Mouse (Mus musculus) midbrain, embryonic 14.5 days (tissue): ENCODE data around the gene Zbtb45. TPM values are rescaled to one million over a fixed set of nuclear protein-coding genes. Genes with fewer than 3 reads are reported as not detected.

Experiments used
- ATAC-seq: fragments of 200-750 bp; cut with Nextera tagmentation; 2 replicates; pipeline ENCODE4 v1.8.0; 2017; ENCODE audit warnings: moderate number of reproducible peaks, moderate library complexity; ENCODE audit not compliant: low FRiP score, low TSS enrichment
- DNase-seq: peaks from one replicate; pipeline ENCODE4 v3.0.0-alpha.2; 2015
- H3K27ac ChIP-seq: fragments of 300-500 bp; sonication (generic); replicated peaks from 2 replicates; pipeline ENCODE4 v1.5.1; 2014; ENCODE audit warnings: mild to moderate bottlenecking, low read depth, low read length, moderate library complexity
- H3K27me3 ChIP-seq: fragments of 300-500 bp; sonication (generic); 2 replicates; pipeline ENCODE4 v1.6.1; 2014; ENCODE audit warnings: low read length, control low read depth, mixed read lengths; ENCODE audit not compliant: control insufficient read depth, insufficient read depth
- H3K36me3 ChIP-seq: fragments of 300-500 bp; sonication (generic); 2 replicates; pipeline ENCODE4 v1.6.1; 2014; ENCODE audit warnings: low read length, control low read depth; ENCODE audit not compliant: control insufficient read depth, insufficient read depth
- H3K4me1 ChIP-seq: fragments of 300-500 bp; sonication (generic); 2 replicates; pipeline ENCODE4 v1.6.1; 2014; ENCODE audit warnings: mild to moderate bottlenecking, antibody characterized with exemption, low read length, control low read depth; ENCODE audit not compliant: control insufficient read depth, insufficient read depth
- H3K4me2 ChIP-seq: fragments of 300-500 bp; sonication (generic); 2 replicates; pipeline ENCODE4 v1.6.1; 2014; ENCODE audit warnings: mild to moderate bottlenecking, low read length, moderate library complexity
- H3K4me3 ChIP-seq: fragments of 300-500 bp; sonication (generic); replicated peaks from 2 replicates; pipeline ENCODE4 v1.5.1; 2014; ENCODE audit warnings: low read depth, low read length
- H3K9ac ChIP-seq: fragments of 300-500 bp; sonication (generic); replicated peaks from 2 replicates; pipeline ENCODE4 v1.6.1; 2014; ENCODE audit warnings: mild to moderate bottlenecking, low read length, moderate library complexity
- H3K9me3 ChIP-seq: fragments of 300-500 bp; sonication (generic); 2 replicates; pipeline ENCODE4 v1.6.1; 2016; ENCODE audit warnings: low read length, control low read depth, mixed read lengths; ENCODE audit not compliant: control insufficient read depth
- WGBS: fragments of 180-500 bp; shearing (Covaris S2); extraction: QIAGEN DNeasy Blood & Tissue Kit; methylation state at CpG from one replicate; pipeline ENCODE4 v1.1.7; 2014; 5-methylcytosine and 5-hydroxymethylcytosine counted together
- polyA plus RNA-seq: library from polyadenylated mRNA; unstranded; fragments of >200 nt; fragmentation: Nextera tagmentation; extraction: Ambion mirVana; gene quantifications from 2 replicates; pipeline ENCODE4 v1.2.1, GENCODE M21; 2014

Gene Zbtb45
- polyA plus RNA-seq, 1 experiment from 2014 or later = 42.5 TPM

- Histone ChIP-seq H3K27me3 (no peaks in the 10 kb centered on the region), H3K4me1 (0 out of 2 replicates have a peak, but pooled peaks cover 3% of the 10 kb centered on the region), H3K9ac (no peak overlapping the region), H3K36me3 (no peaks in the 10 kb centered on the region), H3K9me3 (no peaks in the 10 kb centered on the region), H3K4me2 (no peak overlapping the region), H3K4me3 (no peak overlapping the region), H3K27ac (no peak overlapping the region)
- DNase-seq (no peak), ATAC-seq (no peak)
- WGBS = 74% methylated on average over 5 of the region's 5 CpGs
These were observed 52.3 kb downstream of the Zbtb45 start for GRCm38 (mm10) chr7:12957511-12957910.

GRCm38 (mm10) chr7:12954896-12955295, 54.9 kb downstream of the Zbtb45 start:
- Histone ChIP-seq H3K27ac (no peak overlapping the region), H3K36me3 (no peaks in the 10 kb centered on the region), H3K9ac (no peak overlapping the region), H3K4me2 (no peak overlapping the region), H3K9me3 (no peaks in the 10 kb centered on the region), H3K27me3 (no peaks in the 10 kb centered on the region), H3K4me1 (peaks cover 5% of the 10 kb centered on the region), H3K4me3 (no peak overlapping the region)
- ATAC-seq (no peak), DNase-seq (no peak)
- 61% methylated on average over 3 of the region's 3 CpGs for WGBS

Other genes starting within 250 kb of the Zbtb45 start
- 25.5 and 26.3 TPM in 2 replicates for gene Zscan18, start 206.4 kb downstream of the Zbtb45 start, polyA plus RNA-seq
- gene Zfp329, start 191.2 kb downstream of the Zbtb45 start, polyA plus RNA-seq = 35.5 and 37.9 TPM in 2 replicates
- 22.9 and 28.0 TPM in 2 replicates for gene Zfp110, start 175.3 kb downstream of the Zbtb45 start, polyA plus RNA-seq
- gene Zfp128, start 128.9 kb downstream of the Zbtb45 start, polyA plus RNA-seq = 8.6 and 9.0 TPM in 2 replicates
- gene Zscan22, start 112.2 kb downstream of the Zbtb45 start, polyA plus RNA-seq = 9.9 and 13.0 TPM in 2 replicates
- gene Rps5, start 87.7 kb downstream of the Zbtb45 start, polyA plus RNA-seq = 749 and 858 TPM in 2 replicates
- 0.64 and 0.66 TPM in 2 replicates for gene Rnf225, start 82.6 kb downstream of the Zbtb45 start, polyA plus RNA-seq
- 12.0 and 14.4 TPM in 2 replicates for gene Zfp324, start 44.2 kb downstream of the Zbtb45 start, polyA plus RNA-seq
- 8.7 and 8.9 TPM in 2 replicates for gene Zfp446, start 32.2 kb downstream of the Zbtb45 start, polyA plus RNA-seq
- gene Slc27a5, start 11.8 kb downstream of the Zbtb45 start, polyA plus RNA-seq = 0.24 and 0.31 TPM in 2 replicates
- gene Trim28, start 10.9 kb downstream of the Zbtb45 start, polyA plus RNA-seq = 293 and 309 TPM in 2 replicates
- gene Chmp2a, start 24.8 kb upstream of the Zbtb45 start, polyA plus RNA-seq = 188 and 205 TPM in 2 replicates
- gene Ube2m, start 28.2 kb upstream of the Zbtb45 start, polyA plus RNA-seq = 149 and 181 TPM in 2 replicates
- gene Mzf1, start 44.7 kb upstream of the Zbtb45 start, polyA plus RNA-seq = 6.1 and 7.6 TPM in 2 replicates
- 0.09 TPM in 1 of 2 replicates, not detected in the other for gene Vmn1r85, start 85.1 kb upstream of the Zbtb45 start, polyA plus RNA-seq
- not detected in 2 replicates for gene Vmn1r86, start 109.9 kb upstream of the Zbtb45 start, polyA plus RNA-seq
- not detected in 2 replicates for gene Vmn1r87, start 130.1 kb upstream of the Zbtb45 start, polyA plus RNA-seq
- not detected in 2 replicates for gene Vmn1r88, start 149.5 kb upstream of the Zbtb45 start, polyA plus RNA-seq
- gene Vmn1r89, start 203.0 kb upstream of the Zbtb45 start, polyA plus RNA-seq = not detected in 2 replicates